Mouse (Mus musculus) E14TG2a.4 (cell line): ENCODE results near the gene Mctp2.

ENCODE experiments used
- CTCF ChIP-seq: conservative IDR thresholded peaks from 2 replicates; pipeline ENCODE4 v1.5.1; 2014; ENCODE audit warnings: low read length
- POU5F1 ChIP-seq: IDR thresholded peaks from 2 replicates; pipeline ENCODE4 v1.6.1; 2014; ENCODE audit warnings: low read length, borderline replicate concordance

GRCm38 (mm10) chr7:72308078-72308477 is 1.7 kb upstream of the Mctp2 start:
- no peak for TF ChIP-seq CTCF
- no peak for TF ChIP-seq POU5F1
